Mouse (Mus musculus) midbrain, embryonic 14.5 days (tissue): ENCODE measurements around the gene Smoc1. TPM values are rescaled to one million over a fixed set of nuclear protein-coding genes. Genes with fewer than 3 reads are reported as not detected.
A peak's percentile ranks its signal among the peaks of the same experiment; 100 is the strongest.

Experiments used
- ATAC-seq: fragments of 200-750 bp; cut with Nextera tagmentation; 2 replicates; pipeline ENCODE4 v1.8.0; 2017; ENCODE audit warnings: moderate number of reproducible peaks, moderate library complexity; ENCODE audit not compliant: low FRiP score, low TSS enrichment
- DNase-seq: peaks from one replicate; pipeline ENCODE4 v3.0.0-alpha.2; 2015
- H3K27ac ChIP-seq: fragments of 300-500 bp; sonication (generic); replicated peaks from 2 replicates; pipeline ENCODE4 v1.5.1; 2014; ENCODE audit warnings: mild to moderate bottlenecking, low read depth, low read length, moderate library complexity
- H3K27me3 ChIP-seq: fragments of 300-500 bp; sonication (generic); 2 replicates; pipeline ENCODE4 v1.6.1; 2014; ENCODE audit warnings: low read length, control low read depth, mixed read lengths; ENCODE audit not compliant: control insufficient read depth, insufficient read depth
- H3K36me3 ChIP-seq: fragments of 300-500 bp; sonication (generic); 2 replicates; pipeline ENCODE4 v1.6.1; 2014; ENCODE audit warnings: low read length, control low read depth; ENCODE audit not compliant: control insufficient read depth, insufficient read depth
- H3K4me1 ChIP-seq: fragments of 300-500 bp; sonication (generic); 2 replicates; pipeline ENCODE4 v1.6.1; 2014; ENCODE audit warnings: mild to moderate bottlenecking, antibody characterized with exemption, low read length, control low read depth; ENCODE audit not compliant: control insufficient read depth, insufficient read depth
- H3K4me2 ChIP-seq: fragments of 300-500 bp; sonication (generic); 2 replicates; pipeline ENCODE4 v1.6.1; 2014; ENCODE audit warnings: mild to moderate bottlenecking, low read length, moderate library complexity
- H3K4me3 ChIP-seq: fragments of 300-500 bp; sonication (generic); replicated peaks from 2 replicates; pipeline ENCODE4 v1.5.1; 2014; ENCODE audit warnings: low read depth, low read length
- H3K9ac ChIP-seq: fragments of 300-500 bp; sonication (generic); replicated peaks from 2 replicates; pipeline ENCODE4 v1.6.1; 2014; ENCODE audit warnings: mild to moderate bottlenecking, low read length, moderate library complexity
- H3K9me3 ChIP-seq: fragments of 300-500 bp; sonication (generic); 2 replicates; pipeline ENCODE4 v1.6.1; 2016; ENCODE audit warnings: low read length, control low read depth, mixed read lengths; ENCODE audit not compliant: control insufficient read depth
- WGBS: fragments of 180-500 bp; shearing (Covaris S2); extraction: QIAGEN DNeasy Blood & Tissue Kit; methylation state at CpG from one replicate; pipeline ENCODE4 v1.1.7; 2014; 5-methylcytosine and 5-hydroxymethylcytosine counted together
- polyA plus RNA-seq: library from polyadenylated mRNA; unstranded; fragments of >200 nt; fragmentation: Nextera tagmentation; extraction: Ambion mirVana; gene quantifications from 2 replicates; pipeline ENCODE4 v1.2.1, GENCODE M21; 2014

Gene Smoc1
- polyA plus RNA-seq, 1 experiment from 2014 or later = 21.6 TPM

DNA sequence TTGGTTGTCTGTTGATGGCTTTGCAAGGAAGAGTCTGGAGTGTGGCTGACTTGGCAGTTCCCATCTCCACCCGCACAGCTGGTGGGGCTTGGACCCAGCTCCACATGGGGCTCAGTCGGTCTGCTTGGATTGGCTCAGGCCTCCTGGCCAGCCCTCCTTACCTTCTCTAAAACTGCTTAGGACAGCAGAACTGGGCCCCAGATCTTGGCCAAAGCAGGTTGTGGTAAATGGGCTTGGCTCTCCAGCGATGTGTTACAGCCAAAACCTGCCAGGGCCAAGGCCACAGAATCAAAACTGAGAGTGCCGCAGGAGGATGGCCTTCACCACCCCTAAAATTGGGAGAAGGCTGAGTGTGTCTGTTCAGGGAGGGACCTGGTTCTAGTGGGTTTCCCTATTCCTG is 147.3 kb downstream of the Smoc1 start:
- ATAC-seq (no peak), DNase-seq (no peak)
- no peak overlapping the region for H3K27ac ChIP-seq
- WGBS = 93% methylated on average over 4 of the region's 4 CpGs
- H3K36me3 ChIP-seq = 0 out of 2 replicates have a peak, but pooled peaks cover under 1% of the 10 kb centered on the region
- no peak overlapping the region for H3K4me3 ChIP-seq
- no peaks in the 10 kb centered on the region for H3K9me3 ChIP-seq
- H3K4me2 ChIP-seq = no peak overlapping the region
- no peak overlapping the region for H3K9ac ChIP-seq
- no peaks in the 10 kb centered on the region for H3K4me1 ChIP-seq
- H3K27me3 ChIP-seq = no peaks in the 10 kb centered on the region

DNA sequence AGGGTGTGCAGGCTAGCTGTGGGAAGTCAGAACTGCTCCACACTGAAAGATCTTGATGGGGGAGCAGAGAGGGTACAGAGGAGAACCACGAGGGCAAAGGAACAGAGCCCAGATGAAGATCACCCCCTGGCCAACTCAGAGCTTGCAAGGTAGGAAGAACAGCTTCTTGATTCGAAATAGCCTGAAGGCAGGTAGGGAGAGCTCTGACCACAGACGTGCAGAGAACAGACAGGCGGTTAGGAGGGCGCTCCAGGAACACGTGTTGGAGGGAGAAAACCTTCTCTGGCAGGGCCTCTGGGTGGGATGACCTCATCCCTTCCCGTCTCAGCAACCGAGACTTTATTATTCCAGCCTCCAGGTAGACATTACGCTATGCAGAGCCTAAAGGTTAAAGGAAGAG is 148.6 kb downstream of the Smoc1 start:
- Histone ChIP-seq H3K36me3 (0 out of 2 replicates have a peak, but pooled peaks cover 3% of the 10 kb centered on the region), H3K4me1 (no peaks in the 10 kb centered on the region), H3K27ac (no peak overlapping the region), H3K9me3 (no peaks in the 10 kb centered on the region), H3K4me3 (no peak overlapping the region), H3K9ac (no peak overlapping the region), H3K4me2 (no peak overlapping the region), H3K27me3 (no peaks in the 10 kb centered on the region)
- DNase-seq = no peak
- 63% methylated on average over 9 of the region's 9 CpGs for WGBS
- no peak for ATAC-seq

GRCm38 (mm10) chr12:81182073-81182472 is 155.5 kb downstream of the Smoc1 start:
- no peak for ATAC-seq
- Histone ChIP-seq H3K27me3 (no peaks in the 10 kb centered on the region), H3K27ac (no peak overlapping the region), H3K9ac (no peak overlapping the region), H3K4me2 (no peak overlapping the region), H3K4me1 (no peaks in the 10 kb centered on the region), H3K4me3 (no peak overlapping the region), H3K9me3 (no peaks in the 10 kb centered on the region), H3K36me3 (peaks cover 7% of the 10 kb centered on the region; the same call in 1 of the 2 replicates)
- DNase-seq = peak; percentile 81
- 61% methylated on average over 3 of the region's 3 CpGs for WGBS

DNA sequence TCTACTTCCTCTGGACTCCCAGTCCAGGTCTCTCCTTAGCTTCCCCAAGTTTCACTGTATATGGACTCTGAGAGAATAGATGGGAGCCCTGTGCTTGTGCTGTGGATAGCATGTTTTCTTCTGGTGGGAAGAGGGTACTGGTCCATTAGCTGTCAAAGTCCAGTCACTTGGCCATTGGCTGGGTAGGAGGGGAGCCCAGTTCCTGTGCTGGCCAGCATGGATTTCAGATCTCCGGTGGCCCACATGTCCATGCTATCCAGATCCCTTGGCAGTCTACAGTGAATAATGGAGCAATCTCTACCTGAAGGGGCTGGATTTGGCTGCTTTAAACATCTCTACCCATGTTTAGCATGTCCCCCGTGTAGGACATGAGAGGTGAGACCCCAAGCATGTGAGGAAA is 158.4 kb downstream of the Smoc1 start:
- no peaks in the 10 kb centered on the region for H3K27me3 ChIP-seq
- no peak overlapping the region for H3K9ac ChIP-seq
- H3K4me2 ChIP-seq = no peak overlapping the region
- no peaks in the 10 kb centered on the region for H3K4me1 ChIP-seq
- no peaks in the 10 kb centered on the region for H3K9me3 ChIP-seq
- no peak overlapping the region for H3K27ac ChIP-seq
- no peak for DNase-seq
- WGBS = 95% methylated on average over 2 of the region's 2 CpGs
- no peak overlapping the region for H3K4me3 ChIP-seq
- no peak for ATAC-seq
- peaks cover 4% of the 10 kb centered on the region; the same call in 1 of the 2 replicates for H3K36me3 ChIP-seq

DNA sequence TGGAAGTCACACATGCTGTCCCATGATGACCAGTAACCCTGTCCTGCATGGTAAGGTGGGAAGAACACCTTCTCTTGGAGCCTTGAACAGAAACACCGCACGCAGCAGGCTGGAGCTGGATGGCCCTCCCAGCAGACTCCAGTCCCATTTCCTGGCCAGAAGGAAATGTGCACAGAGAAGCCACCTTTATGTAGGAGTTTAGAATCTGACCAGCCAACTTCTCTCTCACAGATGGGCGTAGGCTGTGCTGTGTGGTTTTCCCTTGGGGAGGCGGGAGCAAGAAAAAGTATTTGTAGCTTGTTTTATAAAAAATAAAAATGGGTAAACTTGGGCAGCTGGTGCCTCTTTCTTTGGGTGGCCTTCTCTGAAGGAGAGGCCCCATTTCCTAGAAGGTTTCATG is 159.5 kb downstream of the Smoc1 start:
- no peak overlapping the region for H3K4me2 ChIP-seq
- DNase-seq = no peak
- no peak overlapping the region for H3K27ac ChIP-seq
- no peaks in the 10 kb centered on the region for H3K4me1 ChIP-seq
- no peaks in the 10 kb centered on the region for H3K9me3 ChIP-seq
- no peak overlapping the region for H3K9ac ChIP-seq
- H3K27me3 ChIP-seq = no peaks in the 10 kb centered on the region
- no peak for ATAC-seq
- peaks cover 4% of the 10 kb centered on the region; the same call in 1 of the 2 replicates for H3K36me3 ChIP-seq
- H3K4me3 ChIP-seq = no peak overlapping the region
- 97% methylated on average over 4 of the region's 4 CpGs for WGBS

- H3K27me3 ChIP-seq = no peaks in the 10 kb centered on the region
- no peak overlapping the region for H3K4me2 ChIP-seq
- H3K9ac ChIP-seq = no peak overlapping the region
- H3K36me3 ChIP-seq = peaks cover 4% of the 10 kb centered on the region; the same call in 1 of the 2 replicates
- DNase-seq (no peak), ATAC-seq (no peak)
- 89% methylated on average over 3 of the region's 3 CpGs for WGBS
- no peaks in the 10 kb centered on the region for H3K9me3 ChIP-seq
- H3K4me3 ChIP-seq = no peak overlapping the region
- no peaks in the 10 kb centered on the region for H3K4me1 ChIP-seq
- H3K27ac ChIP-seq = no peak overlapping the region
These were observed 160.1 kb downstream of the Smoc1 start for GRCm38 (mm10) chr12:81186668-81187067.

DNA sequence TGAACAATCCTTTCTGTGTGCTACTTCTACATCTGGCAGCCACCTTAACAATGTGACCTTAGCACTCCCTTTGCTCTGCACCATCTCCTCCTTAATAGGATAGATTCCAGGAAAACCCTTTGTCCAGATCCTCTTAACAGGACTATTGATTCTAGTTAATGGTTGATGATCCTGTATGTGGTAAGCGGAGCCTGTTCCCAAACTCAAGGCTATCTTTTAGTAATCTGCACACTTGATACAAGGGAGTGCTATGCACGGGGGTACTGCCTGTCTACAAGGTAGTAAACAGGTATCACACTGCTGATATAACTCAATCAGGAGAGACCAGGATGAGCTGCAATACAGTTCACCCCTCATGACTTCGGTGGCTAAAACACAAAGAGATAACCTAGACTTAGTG is 161.8 kb downstream of the Smoc1 start:
- ATAC-seq (no peak), DNase-seq (no peak)
- no peak overlapping the region for H3K4me2 ChIP-seq
- H3K9ac ChIP-seq = no peak overlapping the region
- peaks cover 4% of the 10 kb centered on the region; the same call in 1 of the 2 replicates for H3K36me3 ChIP-seq
- no peak overlapping the region for H3K4me3 ChIP-seq
- H3K9me3 ChIP-seq = no peaks in the 10 kb centered on the region
- no peak overlapping the region for H3K27ac ChIP-seq
- H3K4me1 ChIP-seq = no peaks in the 10 kb centered on the region
- H3K27me3 ChIP-seq = no peaks in the 10 kb centered on the region
- 90% methylated on average over 3 of the region's 3 CpGs for whole genome bisulfite sequencing

GRCm38 (mm10) chr12:81188996-81189395 is 162.4 kb downstream of the Smoc1 start:
- DNase-seq (no peak), ATAC-seq (no peak)
- Histone ChIP-seq H3K27ac (no peak overlapping the region), H3K4me3 (no peak overlapping the region), H3K27me3 (no peaks in the 10 kb centered on the region), H3K9me3 (no peaks in the 10 kb centered on the region), H3K36me3 (peaks cover 4% of the 10 kb centered on the region; the same call in 1 of the 2 replicates), H3K4me1 (no peaks in the 10 kb centered on the region), H3K4me2 (no peak overlapping the region), H3K9ac (no peak overlapping the region)
- 97% methylated on average over 4 of the region's 4 CpGs for WGBS

GRCm38 (mm10) chr12:81189636-81190035 is 163.0 kb downstream of the Smoc1 start:
- Histone ChIP-seq H3K4me2 (no peak overlapping the region), H3K9me3 (no peaks in the 10 kb centered on the region), H3K4me3 (no peak overlapping the region), H3K36me3 (peaks cover 4% of the 10 kb centered on the region; the same call in 1 of the 2 replicates), H3K9ac (no peak overlapping the region), H3K27ac (no peak overlapping the region), H3K4me1 (no peaks in the 10 kb centered on the region), H3K27me3 (no peaks in the 10 kb centered on the region)
- DNase-seq = no peak
- WGBS = 67% methylated on average over 1 of the region's 1 CpGs
- no peak for ATAC-seq
